Mouse (Mus musculus) bone marrow macrophage, adult 2 months (primary cell): ENCODE measurements around the gene Upb1.

Source experiments
- CTCF ChIP-seq: IDR thresholded peaks from 2 replicates; pipeline ENCODE4 v1.5.1; 2012; ENCODE audit warnings: low read depth, mild to moderate bottlenecking, low read length, moderate library complexity
- POLR2A ChIP-seq: IDR thresholded peaks from 2 replicates; pipeline ENCODE4 v1.6.1; 2012; ENCODE audit warnings: mild to moderate bottlenecking, low read depth, low read length, borderline replicate concordance

GRCm38 (mm10) chr10:75484066-75484465, 83.2 kb downstream of the Upb1 start:
- TF ChIP-seq CTCF (no peak), POLR2A (no peak)
